Mouse (Mus musculus) common myeloid progenitor, adult 5-6 weeks (primary cell): Measurements from ENCODE around the gene Atp6v1f. TPM values are rescaled to one million over a fixed set of nuclear protein-coding genes. Genes with fewer than 3 reads are reported as not detected.

ENCODE experiments used
- ATAC-seq: replicated peaks from 2 replicates; pipeline ENCODE4 v1.8.0; 2016; ENCODE audit warnings: low read depth, mild to moderate bottlenecking, moderate TSS enrichment, inconsistent platforms; ENCODE audit not compliant: poor library complexity, severe bottlenecking
- total RNA-seq: library from RNA; stranded (forward); fragments of 200-1000, 187-1606 nt; gene quantifications from 2 replicates; pipeline ENCODE4 v1.2.3, GENCODE M21; 2017

The Atp6v1f gene
- total RNA-seq, 1 experiment from 2014 or later: 89.8 TPM

DNA sequence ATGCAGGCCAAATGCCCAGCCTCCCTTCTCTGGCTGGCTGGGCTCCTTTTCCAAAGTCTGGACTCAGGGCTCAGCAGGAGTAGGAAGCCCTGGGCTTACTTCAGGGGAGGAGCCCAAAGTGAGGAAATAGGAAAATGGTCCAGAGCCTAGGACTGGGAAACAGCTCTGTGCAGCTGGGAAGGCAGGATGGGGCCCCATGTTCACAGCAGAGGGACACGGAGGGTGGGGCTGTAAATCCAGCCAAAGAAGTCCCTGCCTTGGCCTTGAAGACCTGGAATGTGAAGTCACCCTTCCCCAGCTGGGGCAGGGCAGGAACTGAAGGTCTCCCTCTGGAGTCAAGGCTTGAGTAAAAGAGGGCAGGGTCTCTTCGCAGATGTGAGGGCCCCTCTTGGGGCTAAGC lies 41.6 kb downstream of the Atp6v1f start:
- ATAC-seq: no peak

DNA sequence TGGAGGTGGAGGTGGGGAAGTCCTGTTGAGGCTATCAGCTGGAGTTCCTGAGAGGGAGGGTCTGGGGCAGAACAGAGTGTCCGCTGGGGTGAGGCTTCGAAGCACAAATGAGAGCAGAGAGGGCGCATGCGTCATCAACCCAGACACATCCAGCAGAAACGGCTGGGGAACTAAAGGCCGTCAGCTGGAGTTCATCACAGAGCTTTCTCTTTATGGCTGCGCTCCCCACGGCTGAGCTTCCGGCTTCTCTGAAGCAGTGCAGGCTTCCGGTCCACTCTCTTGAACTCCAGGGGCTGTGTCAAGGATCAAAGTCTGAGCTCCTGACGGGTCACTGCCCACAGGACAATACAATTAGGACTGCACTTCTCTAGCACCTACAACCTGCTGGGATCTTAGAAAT lies 45.8 kb downstream of the Atp6v1f start:
- peak; percentile 80 for ATAC-seq

DNA sequence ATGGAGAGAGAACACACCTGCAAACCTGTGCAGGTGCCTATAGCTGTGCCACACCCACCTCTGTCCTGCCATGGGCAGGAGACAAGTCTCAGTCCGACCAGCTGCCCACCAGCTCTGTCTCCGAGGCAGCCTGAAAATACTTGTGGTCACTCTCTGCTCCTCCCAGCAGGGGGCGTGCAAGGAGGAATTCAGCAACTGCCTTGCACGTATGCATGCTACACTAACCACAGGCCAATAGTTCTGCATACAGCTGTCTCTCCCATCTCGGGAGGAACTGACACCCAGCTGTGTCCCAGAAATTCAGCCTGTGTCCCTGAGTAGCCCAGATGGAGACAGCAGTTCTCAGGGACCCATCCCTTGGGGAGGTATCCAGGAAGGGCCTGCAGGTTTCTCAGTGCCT lies 49.6 kb downstream of the Atp6v1f start:
- peak; percentile 96 for ATAC-seq

Other genes starting within 250 kb of the Atp6v1f start
- 13.0 and 15.4 TPM in 2 replicates for gene Hilpda, start 195.2 kb upstream of the Atp6v1f start, total RNA-seq
- not detected in 2 replicates for gene Fam71f2, start 188.1 kb upstream of the Atp6v1f start, total RNA-seq
- gene Fam71f1, start 148.6 kb upstream of the Atp6v1f start, total RNA-seq: not detected in 2 replicates
- gene Calu, start 119.6 kb upstream of the Atp6v1f start, total RNA-seq: 138 and 159 TPM in 2 replicates
- gene Opn1sw, start 79.2 kb upstream of the Atp6v1f start, total RNA-seq: not detected in 2 replicates
- not detected in 2 replicates for gene Ccdc136, start 71.4 kb upstream of the Atp6v1f start, total RNA-seq
- gene Flnc, start 34.5 kb upstream of the Atp6v1f start, total RNA-seq: not detected in 2 replicates
- 1.3 TPM in 1 of 2 replicates, not detected in the other for gene Atp6v1fnb, start 3.7 kb downstream of the Atp6v1f start, total RNA-seq
- gene Kcp, start 40.2 kb downstream of the Atp6v1f start, total RNA-seq: not detected in 2 replicates
- 14.8 and 18.6 TPM in 2 replicates for gene Irf5, start 58.9 kb downstream of the Atp6v1f start, total RNA-seq
- gene Tnpo3, start 142.2 kb downstream of the Atp6v1f start, total RNA-seq: 64.1 and 96.2 TPM in 2 replicates
- 17.7 and 22.1 TPM in 2 replicates for gene Tspan33, start 226.5 kb downstream of the Atp6v1f start, total RNA-seq